Mouse (Mus musculus): ENCODE measurements around the gene Kcnd2. TPM values are rescaled to one million over a fixed set of nuclear protein-coding genes. Genes with fewer than 3 reads are reported as not detected.

The Kcnd2 gene
- total and polyA plus RNA-seq, 3 experiments = not detected

DNA sequence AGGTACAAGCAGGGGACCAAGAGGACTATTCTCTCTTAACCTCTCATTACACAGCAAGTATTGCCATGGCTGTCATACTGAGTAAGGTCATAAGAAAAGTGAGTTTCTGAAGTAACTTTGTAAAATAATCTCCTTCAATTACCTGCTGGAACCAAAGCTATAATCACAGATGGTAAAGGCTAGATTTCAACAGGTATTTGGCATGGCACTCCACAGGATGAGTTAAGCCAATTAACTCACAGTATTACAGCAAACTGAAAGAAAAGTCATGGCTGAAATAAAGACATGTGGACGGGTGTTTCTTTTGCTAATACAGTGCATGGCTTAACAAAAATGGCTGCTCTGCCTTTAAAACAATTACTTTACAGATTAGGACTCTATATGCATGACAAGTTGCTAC, 503.8 kb downstream of the Kcnd2 start:
- Histone ChIP-seq H3K27me3 (replicated peaks) (no peaks in the 10 kb centered on the region), H3K9me3 (replicated peaks; ENCODE audit: low read length) (no peaks in the 10 kb centered on the region), H3K4me1 (ENCODE audit: control insufficient read depth in 1 of 2, insufficient read depth in 2 of 2) (no peaks in the 10 kb centered on the region), H3K36me3 (replicated peaks in 1 of 2; ENCODE audit: control insufficient read depth in 1 of 2, insufficient read depth in 1 of 2, low read length in 1 of 2) (no peaks in the 10 kb centered on the region), H3K27ac (ENCODE audit: insufficient read depth, low read depth) (no peak overlapping the region), H3K4me3 (replicated peaks in 1 of 3; ENCODE audit: low read depth in 2 of 3, low read length in 2 of 3, poor library complexity in 1 of 3) (no peak overlapping the region), H3K79me2 (replicated peaks; ENCODE audit: control insufficient read depth, extremely low read depth, insufficient read depth, poor library complexity, severe bottlenecking) (no peaks in the 10 kb centered on the region), H3K9ac (ENCODE audit: insufficient read depth, low read depth) (no peak overlapping the region), H3K4me2 (ENCODE audit: insufficient read depth, low read depth, poor library complexity, severe bottlenecking) (no peak overlapping the region)
- DNase-seq (ENCODE audit: extremely low read depth) = no peak
- in situ Hi-C loops (cut with MboI; ENCODE audit: low pct_ligation_motif_present, low pct_unique_long_range_greater_than_20kb, low sequenced_read_pairs) (no loop called here), dilution Hi-C loops (cut with MboI; ENCODE audit: extremely low pct_ligation_motif_present, extremely low pct_unique_long_range_greater_than_20kb, low sequenced_read_pairs) (no loop called here)
- no peak for TF ChIP-seq USF2 (conservative IDR thresholded peaks at IDR 0.05; ENCODE audit: low read depth, low read length)
- TF ChIP-seq IRF4 (IDR thresholded peaks at IDR 0.05; ENCODE audit: low read depth, low read length) = no peak
- no peak for TF ChIP-seq ZMIZ1 (IDR thresholded peaks at IDR 0.05; ENCODE audit: low read depth, low read length)
- TF ChIP-seq RAD21 (IDR thresholded peaks at IDR 0.05; ENCODE audit: low read depth, low read length) = no peak
- no peak for TF ChIP-seq KAT2A (IDR thresholded peaks at IDR 0.05; ENCODE audit: insufficient replicate concordance, low read length)
- TF ChIP-seq MXI1 (IDR thresholded peaks at IDR 0.05; ENCODE audit: low read depth, low read length) = no peak
- TF ChIP-seq CTCF (conservative IDR thresholded peaks at IDR 0.05 in 1 of 2, IDR thresholded peaks at IDR 0.05 in 1 of 2; ENCODE audit: low read depth in 2 of 2, low read length in 2 of 2) = no peak
- no peak for TF ChIP-seq TBP (conservative IDR thresholded peaks at IDR 0.05; ENCODE audit: low read depth, low read length)
- no peak for TF ChIP-seq CHD2 (IDR thresholded peaks at IDR 0.05; ENCODE audit: low read length)
- TF ChIP-seq MEF2A (IDR thresholded peaks at IDR 0.05; ENCODE audit: borderline replicate concordance, low read depth, low read length) = no peak

DNA sequence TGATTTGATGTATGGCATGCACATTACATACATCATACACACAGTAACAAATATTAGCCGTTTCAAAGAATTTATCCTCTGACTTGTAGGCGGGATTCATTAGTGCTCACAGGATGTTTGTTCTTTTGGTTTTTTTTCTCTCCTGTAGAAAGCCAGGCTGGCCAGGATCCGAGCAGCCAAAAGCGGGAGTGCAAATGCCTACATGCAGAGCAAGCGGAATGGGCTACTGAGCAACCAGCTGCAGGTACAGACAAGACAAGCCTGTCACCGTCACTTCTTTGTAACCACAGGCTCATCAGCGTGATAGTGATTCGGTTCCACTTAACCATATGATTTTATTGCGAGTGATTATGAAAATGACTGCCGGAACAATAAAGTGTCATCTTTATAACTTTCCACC, 506.9 kb downstream of the Kcnd2 start:
- TF ChIP-seq USF1 (IDR thresholded peaks at IDR 0.05; ENCODE audit: low read depth, low read length) (no peak), MAX (IDR thresholded peaks at IDR 0.05; ENCODE audit: low read length) (no peak), SMC3 (IDR thresholded peaks at IDR 0.05; ENCODE audit: low read depth, low read length) (no peak), ZMIZ1 (IDR thresholded peaks at IDR 0.05; ENCODE audit: low read depth, low read length) (no peak), ZC3H11A (IDR thresholded peaks at IDR 0.05; ENCODE audit: low read depth, low read length) (no peak), SIN3A (IDR thresholded peaks at IDR 0.05; ENCODE audit: low read length) (no peak), CHD1 (IDR thresholded peaks at IDR 0.05; ENCODE audit: low read depth, low read length) (no peak), TCF12 (IDR thresholded peaks at IDR 0.05; ENCODE audit: low read depth, low read length) (no peak), KAT2A (IDR thresholded peaks at IDR 0.05; ENCODE audit: insufficient replicate concordance, low read length) (no peak), BHLHE40 (IDR thresholded peaks at IDR 0.05; ENCODE audit: low read depth, low read length) (no peak)
- H3K4me2 ChIP-seq (ENCODE audit: insufficient read depth, low read depth, poor library complexity, severe bottlenecking) = 0 out of 2 replicates have a peak overlapping the region, but pooled peaks have one; percentile 4
- no peaks in the 10 kb centered on the region for H3K9me3 ChIP-seq (replicated peaks; ENCODE audit: low read length)
- dilution Hi-C loops (cut with MboI; ENCODE audit: extremely low pct_ligation_motif_present, extremely low pct_unique_long_range_greater_than_20kb, low sequenced_read_pairs) (no loop called here), in situ Hi-C loops (cut with MboI; ENCODE audit: low pct_ligation_motif_present, low pct_unique_long_range_greater_than_20kb, low sequenced_read_pairs) (no loop called here)
- H3K36me3 ChIP-seq (replicated peaks in 1 of 2; ENCODE audit: control insufficient read depth in 1 of 2, insufficient read depth in 1 of 2, low read length in 1 of 2) = no peaks in the 10 kb centered on the region
- H3K27ac ChIP-seq (ENCODE audit: insufficient read depth, low read depth) = no peak overlapping the region
- no peaks in the 10 kb centered on the region for H3K79me2 ChIP-seq (replicated peaks; ENCODE audit: control insufficient read depth, extremely low read depth, insufficient read depth, poor library complexity, severe bottlenecking)
- H3K4me3 ChIP-seq (replicated peaks in 1 of 3; ENCODE audit: low read depth in 2 of 3, low read length in 2 of 3, poor library complexity in 1 of 3) = no peak overlapping the region
- H3K4me1 ChIP-seq (ENCODE audit: control insufficient read depth in 1 of 2, insufficient read depth in 2 of 2) = no peaks in the 10 kb centered on the region
- DNase-seq (ENCODE audit: extremely low read depth) = no peak
- no peaks in the 10 kb centered on the region for H3K27me3 ChIP-seq (replicated peaks)
- H3K9ac ChIP-seq (ENCODE audit: insufficient read depth, low read depth) = no peak overlapping the region

All from CH12.LX (cell line).